Mouse (Mus musculus) midbrain, embryonic 12.5 days (tissue): ENCODE results near the gene Asz1. TPM values are rescaled to one million over a fixed set of nuclear protein-coding genes. Genes with fewer than 3 reads are reported as not detected.

ENCODE experiments used
- ATAC-seq: fragments of 200-750 bp; cut with Nextera tagmentation; 2 replicates; pipeline ENCODE4 v1.8.0; 2017; ENCODE audit warnings: low read depth, moderate TSS enrichment, moderate library complexity; ENCODE audit not compliant: low FRiP score
- H3K27ac ChIP-seq: fragments of 300-500 bp; sonication (generic); replicated peaks from 2 replicates; pipeline ENCODE4 v1.5.1; 2016; ENCODE audit warnings: mild to moderate bottlenecking
- H3K27me3 ChIP-seq: fragments of 300-500 bp; sonication (generic); 2 replicates; pipeline ENCODE4 v1.6.1; 2016; ENCODE audit warnings: mild to moderate bottlenecking
- H3K36me3 ChIP-seq: fragments of 300-500 bp; sonication (generic); 2 replicates; pipeline ENCODE4 v1.6.1; 2016
- H3K4me1 ChIP-seq: fragments of 300-500 bp; sonication (generic); 2 replicates; pipeline ENCODE4 v1.6.1; 2016
- H3K4me2 ChIP-seq: fragments of 300-500 bp; sonication (generic); replicated peaks from 2 replicates; pipeline ENCODE4 v1.6.1; 2016; ENCODE audit warnings: mild to moderate bottlenecking, moderate library complexity
- H3K4me3 ChIP-seq: fragments of 300-500 bp; sonication (generic); 2 replicates; pipeline ENCODE4 v1.5.1; 2016; ENCODE audit warnings: mild to moderate bottlenecking
- H3K9ac ChIP-seq: fragments of 300-500 bp; sonication (generic); replicated peaks from 2 replicates; pipeline ENCODE4 v1.6.1; 2016; ENCODE audit warnings: mild to moderate bottlenecking, moderate library complexity
- H3K9me3 ChIP-seq: fragments of 300-500 bp; sonication (generic); 2 replicates; pipeline ENCODE4 v1.6.1; 2016; ENCODE audit warnings: mild to moderate bottlenecking
- WGBS: fragments of 180-500 bp; shearing (Covaris S2); methylation state at CpG from one replicate; pipeline ENCODE4 v1.1.7; 2016; 5-methylcytosine and 5-hydroxymethylcytosine counted together
- polyA plus RNA-seq: library from polyadenylated mRNA; unstranded; fragments of >200 nt; fragmentation: Nextera tagmentation; extraction: Ambion mirVana; gene quantifications from 2 replicates; pipeline ENCODE4 v1.2.1, GENCODE M21; 2016

Gene Asz1
- polyA plus RNA-seq: not detected in 2 replicates

DNA sequence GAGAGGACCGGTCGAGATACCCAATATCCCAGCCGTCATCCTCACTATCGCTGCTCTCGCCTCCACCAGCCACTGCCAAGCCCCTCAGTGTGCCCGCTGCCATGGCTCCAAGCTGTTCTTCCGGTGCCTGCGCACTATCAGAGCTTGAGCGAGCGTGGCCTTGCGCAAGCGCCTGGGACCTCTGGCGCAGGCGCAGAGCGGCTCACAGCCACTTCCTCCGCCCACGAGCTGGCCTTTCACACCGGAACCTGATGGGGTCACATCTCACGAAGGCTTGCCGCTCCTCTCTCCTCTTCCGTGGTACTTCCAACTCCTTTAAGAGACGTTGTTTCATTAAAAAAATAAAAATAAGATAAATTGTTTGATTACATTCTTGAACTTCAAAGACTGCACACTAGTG is at the start of gene Asz1:
Gene Asz1, minus strand, starts transcription at position 128 of the 400 bp plus-strand sequence.
- WGBS: 96% methylated on average over 22 of the region's 22 CpGs
- H3K27me3 ChIP-seq: no peaks in the 10 kb centered on the region
- H3K4me2 ChIP-seq: no peak within 1 kb of the TSS
- no peaks in the 10 kb centered on the region for H3K36me3 ChIP-seq
- no peak within 1 kb of the TSS for H3K27ac ChIP-seq
- H3K4me1 ChIP-seq: no peaks in the 10 kb centered on the region
- H3K4me3 ChIP-seq: no peak within 1 kb of the TSS
- H3K9ac ChIP-seq: no peak within 1 kb of the TSS
- no peak for ATAC-seq
- no peaks in the 10 kb centered on the region for H3K9me3 ChIP-seq

DNA sequence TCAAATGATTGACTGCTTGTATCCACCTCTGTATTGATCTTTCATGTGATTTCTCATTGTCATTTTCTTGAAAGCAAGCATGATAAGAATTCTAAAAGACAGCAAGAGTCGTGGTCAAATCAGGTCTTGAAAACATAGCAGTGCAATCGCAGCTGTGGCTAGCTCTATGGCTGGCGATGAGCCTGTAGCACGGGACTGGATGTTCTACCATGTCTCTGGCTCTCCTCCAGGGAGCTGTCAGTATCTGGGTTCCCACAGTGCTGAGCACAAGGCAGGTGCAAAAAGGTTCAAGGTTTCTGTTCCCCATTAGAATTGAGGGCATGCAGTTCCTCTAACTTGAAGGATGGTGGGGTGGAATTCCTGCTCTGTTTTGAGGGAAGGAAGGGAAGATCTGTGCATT is 44.2 kb upstream of the Asz1 start:
- Histone ChIP-seq H3K4me2 (no peak overlapping the region), H3K36me3 (no peaks in the 10 kb centered on the region), H3K9me3 (no peaks in the 10 kb centered on the region), H3K27me3 (no peaks in the 10 kb centered on the region), H3K4me1 (no peaks in the 10 kb centered on the region), H3K4me3 (no peak overlapping the region), H3K27ac (no peak overlapping the region), H3K9ac (no peak overlapping the region)
- ATAC-seq: no peak
- WGBS: 91% methylated on average over 4 of the region's 4 CpGs

DNA sequence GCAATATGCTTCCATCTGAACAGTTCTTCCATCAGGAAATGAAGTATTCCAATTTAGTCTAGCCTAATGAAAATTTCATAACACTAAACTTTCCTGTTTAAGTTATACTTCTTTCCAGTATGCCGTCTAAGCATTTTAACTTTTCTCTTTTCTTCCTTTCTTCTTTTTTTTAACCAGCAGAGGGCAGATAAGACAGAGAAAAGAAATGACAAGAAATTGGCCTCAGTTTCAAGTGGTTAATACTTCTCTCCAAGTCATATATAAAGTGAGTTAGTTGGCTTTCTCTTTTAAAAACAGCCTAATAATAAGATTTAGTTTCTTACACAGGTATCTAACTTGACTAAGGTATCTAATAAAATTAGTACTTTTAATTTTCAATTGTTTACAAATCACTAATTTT is 26.4 kb upstream of the Asz1 start:
- Histone ChIP-seq H3K4me1 (no peaks in the 10 kb centered on the region), H3K4me3 (no peak overlapping the region), H3K27me3 (no peaks in the 10 kb centered on the region), H3K36me3 (no peaks in the 10 kb centered on the region), H3K4me2 (no peak overlapping the region), H3K27ac (no peak overlapping the region), H3K9ac (no peak overlapping the region), H3K9me3 (no peaks in the 10 kb centered on the region)
- WGBS: 64% methylated on average over 1 of the region's 1 CpGs
- no peak for ATAC-seq

DNA sequence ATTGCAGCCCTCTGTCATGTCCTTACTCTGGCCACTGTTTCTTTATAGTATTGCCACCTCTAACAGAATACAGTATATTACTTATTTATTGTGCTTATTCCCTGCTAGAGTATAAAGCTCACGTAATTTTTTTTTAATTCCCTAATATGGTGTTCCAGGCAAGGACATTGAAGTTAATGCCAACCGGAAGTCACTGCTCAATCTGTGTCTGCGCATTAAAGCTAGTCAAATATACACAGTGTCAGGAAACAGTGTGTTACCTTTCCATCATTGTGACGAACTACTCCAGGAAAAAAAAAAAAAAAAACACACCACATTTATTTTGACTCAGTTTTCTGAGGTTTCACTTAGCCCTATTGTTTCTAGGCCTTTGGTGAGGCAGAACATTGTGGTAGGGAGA is 19.2 kb upstream of the Asz1 start:
- no peak overlapping the region for H3K4me3 ChIP-seq
- no peak overlapping the region for H3K9ac ChIP-seq
- H3K4me1 ChIP-seq: no peaks in the 10 kb centered on the region
- H3K27me3 ChIP-seq: no peaks in the 10 kb centered on the region
- no peaks in the 10 kb centered on the region for H3K36me3 ChIP-seq
- WGBS: 93% methylated on average over 4 of the region's 4 CpGs
- no peak for ATAC-seq
- H3K27ac ChIP-seq: no peak overlapping the region
- no peaks in the 10 kb centered on the region for H3K9me3 ChIP-seq
- no peak overlapping the region for H3K4me2 ChIP-seq

DNA sequence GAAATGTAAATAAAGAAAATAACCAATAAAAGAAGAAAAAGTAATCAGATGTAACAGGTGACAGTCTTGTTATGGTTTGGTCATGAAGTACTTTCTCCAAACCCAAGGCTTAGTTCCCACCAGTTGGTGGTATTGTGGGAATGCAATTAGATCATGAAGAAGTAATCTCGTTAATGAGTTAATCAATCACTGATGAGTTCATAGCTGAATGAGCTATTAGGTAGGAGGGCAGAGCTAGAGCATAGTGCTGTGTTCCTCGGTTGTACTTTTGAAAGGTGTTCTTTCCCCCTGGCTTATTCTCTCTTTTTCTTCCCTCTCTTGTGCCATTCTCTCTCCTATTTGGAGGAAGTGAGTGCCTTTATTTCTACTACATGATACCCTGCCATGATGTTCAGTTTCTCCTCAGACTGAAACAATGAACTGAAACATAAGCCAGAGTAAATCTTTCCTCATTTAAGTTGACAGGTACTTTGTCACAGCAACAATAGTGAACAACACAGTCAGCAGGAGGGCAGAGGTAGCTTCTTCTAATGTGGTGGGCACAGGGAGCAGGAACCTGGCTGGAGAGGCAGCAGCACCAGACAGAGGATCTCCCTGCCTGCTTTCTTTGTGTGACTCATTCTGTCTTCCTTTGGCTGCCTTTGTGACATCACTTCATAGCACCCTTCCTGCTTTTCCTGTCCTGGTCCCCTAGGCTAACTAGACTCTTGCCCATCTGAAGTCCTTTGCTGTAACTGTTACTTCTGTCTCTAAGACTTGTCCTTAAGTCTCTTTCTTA is 18.5 kb upstream of the Asz1 start:
- Histone ChIP-seq H3K36me3 (no peaks in the 10 kb centered on the region), H3K9me3 (no peaks in the 10 kb centered on the region), H3K4me3 (no peak overlapping the region), H3K9ac (no peak overlapping the region), H3K4me1 (no peaks in the 10 kb centered on the region), H3K27ac (no peak overlapping the region), H3K27me3 (no peaks in the 10 kb centered on the region), H3K4me2 (no peak overlapping the region)
- 77% methylated on average over 2 of the region's 2 CpGs for WGBS
- no peak for ATAC-seq

DNA sequence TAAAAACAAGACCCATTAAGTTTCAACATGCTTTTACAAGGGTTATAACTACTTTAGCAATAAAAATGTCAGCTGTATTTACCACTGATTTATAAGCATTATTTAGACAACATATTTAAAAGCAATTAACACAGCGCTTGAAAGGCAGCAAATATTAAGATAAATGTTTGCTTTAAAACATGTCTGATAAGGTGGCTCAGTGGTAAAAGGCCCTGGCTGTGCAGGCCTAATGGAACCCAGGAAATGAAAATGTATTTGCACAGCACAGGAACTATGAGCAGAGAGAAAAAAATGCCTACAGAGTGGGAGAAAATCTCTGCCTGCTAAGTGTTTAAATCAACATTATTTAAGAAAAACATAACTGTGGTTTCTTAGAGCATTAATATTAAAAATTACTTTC is 12.0 kb downstream of the Asz1 start:
- no peak overlapping the region for H3K9ac ChIP-seq
- H3K27me3 ChIP-seq: no peaks in the 10 kb centered on the region
- H3K4me3 ChIP-seq: no peak overlapping the region
- H3K4me1 ChIP-seq: no peaks in the 10 kb centered on the region
- no peak for ATAC-seq
- H3K9me3 ChIP-seq: no peaks in the 10 kb centered on the region
- no peak overlapping the region for H3K4me2 ChIP-seq
- H3K27ac ChIP-seq: no peak overlapping the region
- WGBS: 89% methylated on average over 1 of the region's 1 CpGs
- no peaks in the 10 kb centered on the region for H3K36me3 ChIP-seq

DNA sequence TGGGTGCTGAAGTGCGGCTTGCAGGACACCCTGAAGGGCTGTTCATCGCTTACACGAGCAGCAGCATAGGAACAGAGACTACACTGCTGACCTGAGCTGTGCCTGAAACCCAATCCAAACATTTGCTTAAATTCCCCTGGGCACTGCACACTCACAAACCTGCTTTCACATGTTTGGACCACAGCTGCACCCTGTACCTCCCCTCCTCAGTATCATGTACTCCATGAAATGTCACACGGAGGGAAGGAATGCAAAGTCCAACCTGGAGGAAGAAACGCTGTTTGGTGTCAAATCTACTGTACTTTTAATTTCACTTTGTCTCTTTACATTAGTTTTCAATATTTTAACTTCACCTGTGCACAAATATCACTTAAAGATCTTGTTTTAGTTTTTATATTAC is 19.8 kb downstream of the Asz1 start:
- H3K27me3 ChIP-seq: no peaks in the 10 kb centered on the region
- 78% methylated on average over 5 of the region's 5 CpGs for WGBS
- no peak overlapping the region for H3K27ac ChIP-seq
- no peak overlapping the region for H3K4me2 ChIP-seq
- no peaks in the 10 kb centered on the region for H3K4me1 ChIP-seq
- no peaks in the 10 kb centered on the region for H3K9me3 ChIP-seq
- no peak overlapping the region for H3K4me3 ChIP-seq
- H3K36me3 ChIP-seq: no peaks in the 10 kb centered on the region
- no peak for ATAC-seq
- H3K9ac ChIP-seq: no peak overlapping the region

DNA sequence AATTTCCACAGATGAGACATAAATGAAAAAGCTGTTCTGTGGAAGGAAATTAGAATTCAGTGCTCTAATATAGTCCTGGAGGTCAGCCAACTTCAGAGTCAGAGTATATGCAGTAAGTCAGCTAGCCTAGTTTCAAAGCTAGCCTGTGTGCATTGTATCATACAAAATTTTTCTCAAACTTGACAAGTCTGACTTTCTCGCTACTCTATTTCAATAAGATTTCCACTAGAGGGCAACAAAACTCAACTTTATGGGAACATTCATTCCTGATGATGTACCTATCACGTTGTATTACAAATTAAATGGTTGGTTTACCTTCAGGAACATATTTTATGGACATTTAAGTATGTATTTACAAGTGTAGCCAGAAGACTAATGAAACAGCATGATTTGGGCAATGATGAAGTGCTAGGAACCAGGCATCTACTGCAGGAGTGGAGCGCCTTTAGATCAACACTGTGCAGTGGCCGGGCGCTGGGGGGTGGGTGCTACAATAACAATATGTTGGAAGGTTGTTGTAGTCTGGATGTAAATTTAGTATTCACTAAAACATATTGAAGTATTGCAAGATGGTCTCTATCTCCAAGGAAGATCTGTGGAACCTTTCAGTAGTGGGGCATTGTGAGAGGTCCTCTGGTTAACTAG is 21.6 kb downstream of the Asz1 start:
- Histone ChIP-seq H3K4me2 (no peak overlapping the region), H3K27ac (no peak overlapping the region), H3K9me3 (no peaks in the 10 kb centered on the region), H3K4me1 (no peaks in the 10 kb centered on the region), H3K36me3 (no peaks in the 10 kb centered on the region), H3K4me3 (no peak overlapping the region), H3K9ac (no peak overlapping the region), H3K27me3 (no peaks in the 10 kb centered on the region)
- ATAC-seq: 0 out of 2 replicates have a peak, but pooled peaks have one; percentile 27
- 62% methylated on average over 5 of the region's 5 CpGs for WGBS

DNA sequence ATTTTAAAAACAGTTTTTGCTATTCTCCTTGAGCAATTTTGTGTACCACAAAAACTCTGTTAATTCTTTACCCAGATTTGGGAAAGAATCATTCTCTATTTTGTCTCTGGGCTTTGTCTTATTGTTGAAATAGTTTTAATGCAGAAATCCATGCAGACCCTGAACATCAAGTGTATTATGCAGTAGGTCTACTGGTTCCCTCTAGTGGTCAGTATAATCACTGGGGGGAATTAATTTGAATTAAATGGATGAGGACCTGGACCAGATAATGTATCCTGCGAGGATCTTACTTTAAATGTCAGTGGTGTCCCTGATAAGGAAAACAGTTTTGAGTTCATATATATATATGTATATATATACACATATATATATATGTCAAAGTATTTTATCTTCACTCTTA is 30.2 kb downstream of the Asz1 start:
- Histone ChIP-seq H3K36me3 (no peaks in the 10 kb centered on the region), H3K27ac (no peak overlapping the region), H3K4me2 (no peak overlapping the region), H3K9ac (no peak overlapping the region), H3K4me3 (no peak overlapping the region), H3K9me3 (no peaks in the 10 kb centered on the region), H3K4me1 (no peaks in the 10 kb centered on the region), H3K27me3 (no peaks in the 10 kb centered on the region)
- ATAC-seq: no peak
- WGBS: 38% methylated on average over 1 of the region's 1 CpGs

DNA sequence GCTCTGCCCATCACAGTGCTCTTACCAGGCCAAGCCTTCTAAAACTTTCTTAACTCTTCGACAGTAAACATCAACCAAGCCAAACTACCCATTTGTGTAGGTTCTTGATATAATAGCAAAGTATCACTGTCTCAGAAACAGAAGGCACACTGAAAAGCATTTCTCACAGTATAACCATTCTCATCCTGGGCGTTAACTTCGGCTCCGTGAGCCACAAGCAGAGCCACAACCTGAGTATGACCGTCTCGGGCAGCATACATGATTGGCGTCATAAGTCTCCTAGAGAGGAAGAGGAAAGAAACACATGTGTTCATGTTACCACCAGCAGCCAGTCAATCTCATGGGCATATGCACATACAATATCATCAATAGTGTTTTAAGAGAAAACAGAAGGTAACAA is 31.9 kb downstream of the Asz1 start:
- no peak overlapping the region for H3K9ac ChIP-seq

DNA sequence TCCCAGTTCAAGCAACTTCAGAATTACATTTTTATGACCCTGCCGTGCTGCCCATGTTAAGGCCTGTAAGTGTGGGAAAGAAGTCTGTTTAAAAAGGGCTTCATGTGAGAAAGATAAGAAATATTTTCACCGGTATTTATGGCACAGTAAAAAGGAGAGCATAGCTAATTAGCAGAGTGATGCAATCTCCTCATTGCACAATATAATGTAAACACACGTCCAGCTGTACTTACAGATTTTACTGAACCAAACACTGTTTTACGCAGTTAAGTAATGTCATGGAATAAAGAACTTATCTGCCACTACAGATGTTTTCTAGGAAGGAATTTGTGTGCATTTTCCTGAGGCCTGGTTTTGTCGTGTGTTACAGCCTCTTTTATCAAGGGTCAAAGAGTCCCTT is 32.3 kb downstream of the Asz1 start:
- ATAC-seq: no peak
- no peaks in the 10 kb centered on the region for H3K4me1 ChIP-seq
- 83% methylated on average over 5 of the region's 5 CpGs for whole genome bisulfite sequencing
- H3K9ac ChIP-seq: no peak overlapping the region
- H3K36me3 ChIP-seq: no peaks in the 10 kb centered on the region
- no peak overlapping the region for H3K4me2 ChIP-seq
- no peak overlapping the region for H3K27ac ChIP-seq
- no peak overlapping the region for H3K4me3 ChIP-seq
- no peaks in the 10 kb centered on the region for H3K9me3 ChIP-seq
- no peaks in the 10 kb centered on the region for H3K27me3 ChIP-seq

More for the DNA sequence above, 31.9 kb downstream of the Asz1 start:
- Histone ChIP-seq H3K4me3 (no peak overlapping the region), H3K4me2 (no peak overlapping the region), H3K27me3 (no peaks in the 10 kb centered on the region), H3K27ac (no peak overlapping the region), H3K36me3 (no peaks in the 10 kb centered on the region), H3K9me3 (no peaks in the 10 kb centered on the region), H3K4me1 (no peaks in the 10 kb centered on the region)
- no peak for ATAC-seq
- 82% methylated on average over 7 of the region's 7 CpGs for WGBS

DNA sequence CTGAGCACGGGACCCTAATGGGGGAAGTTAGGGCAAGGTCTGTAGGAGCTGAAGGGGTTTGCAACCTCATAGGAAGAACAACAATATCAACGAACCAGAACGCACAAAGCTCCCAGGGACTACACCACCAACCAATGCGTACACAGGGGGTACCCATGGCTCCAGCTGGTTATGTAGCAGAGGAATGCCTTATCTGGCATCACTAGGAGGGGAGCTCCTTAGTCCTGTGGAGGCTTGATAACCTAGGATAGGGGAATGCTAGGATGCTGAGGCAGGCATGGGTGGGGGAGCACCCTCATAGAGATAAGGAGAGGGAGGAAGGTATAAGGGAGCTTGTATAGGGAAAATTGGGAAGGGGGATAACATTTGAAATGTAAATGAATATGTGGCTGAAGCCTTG is 51.0 kb downstream of the Asz1 start:
- ATAC-seq: no peak
- Histone ChIP-seq H3K36me3 (no peaks in the 10 kb centered on the region), H3K9ac (no peak overlapping the region), H3K27me3 (no peaks in the 10 kb centered on the region), H3K4me2 (no peak overlapping the region), H3K27ac (no peak overlapping the region), H3K4me1 (no peaks in the 10 kb centered on the region), H3K9me3 (no peaks in the 10 kb centered on the region), H3K4me3 (no peak overlapping the region)
- 88% methylated on average over 4 of the region's 4 CpGs for WGBS
